Mouse (Mus musculus) CD8-positive naive resting alpha-beta T cell, adult 2 months (primary cell): ENCODE measurements around the gene Hsd11b1.

Experiments
- DNase-seq, 2 experiments: peaks; one replicate each; pipeline ENCODE4 v3.0.0; 2022; ENCODE audit warnings: low read depth in 2 of 2, low spot score in 2 of 2

Gene Hsd11b1

GRCm38 (mm10) chr1:193243571-193244193, 20.2 kb downstream of the Hsd11b1 start:
- no peak for DNase-seq

GRCm38 (mm10) chr1:193242863-193243262, 21.0 kb downstream of the Hsd11b1 start:
- DNase-seq: no peak

GRCm38 (mm10) chr1:193242238-193242637, 21.6 kb downstream of the Hsd11b1 start:
- no peak for DNase-seq

GRCm38 (mm10) chr1:193241436-193241835, 22.4 kb downstream of the Hsd11b1 start:
- no peak for DNase-seq

- no peak for DNase-seq
Measured at GRCm38 (mm10) chr1:193238426-193238825, 25.4 kb downstream of the Hsd11b1 start.

- DNase-seq: no peak
Measured at GRCm38 (mm10) chr1:193234930-193235329, 28.9 kb downstream of the Hsd11b1 start.

- DNase-seq: no peak
Measured at GRCm38 (mm10) chr1:193234130-193234645, 29.7 kb downstream of the Hsd11b1 start.

GRCm38 (mm10) chr1:193232732-193233131, 31.1 kb downstream of the Hsd11b1 start:
- no peak for DNase-seq

- DNase-seq: no peak
Measured at GRCm38 (mm10) chr1:193230935-193231334, 32.9 kb downstream of the Hsd11b1 start.

GRCm38 (mm10) chr1:193230531-193230930, 33.3 kb downstream of the Hsd11b1 start:
- DNase-seq: no peak

- DNase-seq: no peak
Measured at GRCm38 (mm10) chr1:193229570-193229969, 34.3 kb downstream of the Hsd11b1 start.

- DNase-seq: no peak
Measured at GRCm38 (mm10) chr1:193227537-193227936, 36.3 kb downstream of the Hsd11b1 start.

- no peak for DNase-seq
Measured at GRCm38 (mm10) chr1:193226724-193227522, 37.0 kb downstream of the Hsd11b1 start.

- DNase-seq: no peak
Measured at GRCm38 (mm10) chr1:193226114-193226513, 37.8 kb downstream of the Hsd11b1 start.

GRCm38 (mm10) chr1:193225531-193225930, 38.3 kb downstream of the Hsd11b1 start:
- DNase-seq: no peak

GRCm38 (mm10) chr1:193220408-193220807, 43.5 kb downstream of the Hsd11b1 start:
- DNase-seq: no peak

- DNase-seq: no peak
Measured at GRCm38 (mm10) chr1:193216000-193216399, 47.9 kb downstream of the Hsd11b1 start.

GRCm38 (mm10) chr1:193214053-193214452, 49.8 kb downstream of the Hsd11b1 start:
- no peak for DNase-seq

- no peak for DNase-seq
Measured at GRCm38 (mm10) chr1:193211371-193211770, 52.5 kb downstream of the Hsd11b1 start.

- peak; percentile 46 to 68 for DNase-seq
Measured at GRCm38 (mm10) chr1:193208178-193208577, 55.7 kb downstream of the Hsd11b1 start.

GRCm38 (mm10) chr1:193207503-193207902, 56.4 kb downstream of the Hsd11b1 start, which contains the start of gene Lamb3:
Lamb3 (plus strand) TSS chr1:193207699.
- DNase-seq: peak in 1 of 2 experiments; percentile 35

- DNase-seq: no peak
Measured at GRCm38 (mm10) chr1:193205431-193205830, 58.4 kb downstream of the Hsd11b1 start.
